Mouse (Mus musculus): ENCODE measurements around the gene Tln2.

- no peak for TF ChIP-seq POLR2A (IDR thresholded peaks at IDR 0.05; ENCODE audit: insufficient read depth, low read depth, low read length)
- no peak for TF ChIP-seq CTCF (IDR thresholded peaks at IDR 0.05; ENCODE audit: insufficient read depth, low read depth, low read length)
Observed at GRCm38 (mm10) chr9:67607268-67607667, 47.8 kb upstream of the Tln2 start.

Measured in olfactory bulb, adult 2 months (tissue).